Mouse (Mus musculus): ENCODE measurements at regions not wholly inside any gene's neighbourhood (a gene's known extent, or its start where the extent isn't known, plus 50 kb on each side); places are given as distances from the start of the nearest gene placed in this dataset.

DNA sequence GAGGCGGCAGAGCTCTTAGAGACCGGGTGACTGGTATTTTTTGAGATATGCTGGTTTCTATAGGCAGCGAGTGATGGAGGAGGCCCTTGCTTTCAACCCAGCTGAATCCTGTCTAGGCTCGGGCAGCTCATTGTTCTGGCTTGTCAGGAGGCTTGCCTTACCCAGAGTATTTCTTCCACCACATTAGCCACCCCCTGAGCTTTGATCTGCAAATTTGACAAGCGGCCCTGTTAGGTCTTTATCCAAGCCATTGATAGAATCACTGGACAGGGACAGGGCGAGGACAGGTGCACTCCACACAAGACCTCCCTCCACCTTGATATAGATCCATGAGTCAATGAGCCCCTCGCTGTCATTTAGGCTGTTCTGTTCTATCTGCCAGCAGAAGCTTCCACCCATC, 343.0 kb upstream of the Fam19a5 start:
- TF ChIP-seq EP300 (IDR thresholded peaks at IDR 0.05; ENCODE audit: low read depth) (no peak), CTCF (IDR thresholded peaks at IDR 0.05; ENCODE audit: low read depth) (no peak)

Measured in heart, postnatal 0 days (tissue).